Mouse (Mus musculus) heart, adult 2 months (tissue): ENCODE data around the gene Itga7.

Experiments
- CTCF ChIP-seq: fragments of 200-600 bp; IDR thresholded peaks from 2 replicates; pipeline ENCODE4 v1.8.1; 2022; ENCODE audit warnings: antibody characterized with exemption, mild to moderate bottlenecking, moderate library complexity
- EP300 ChIP-seq: fragments of 200-500 bp; IDR thresholded peaks from 2 replicates; pipeline ENCODE4 v1.6.1; 2011; ENCODE audit warnings: low read depth, low read length, control low read depth; ENCODE audit not compliant: insufficient read depth
- POLR2A ChIP-seq: fragments of 200-500 bp; IDR thresholded peaks from 2 replicates; pipeline ENCODE4 v1.6.1; 2011; ENCODE audit warnings: mild to moderate bottlenecking, low read depth, low read length, control low read depth; ENCODE audit not compliant: insufficient read depth

- TF ChIP-seq POLR2A = 0 out of 2 replicates have a peak, but pooled peaks have one; percentile 11
- no peak for TF ChIP-seq CTCF
- no peak for TF ChIP-seq EP300
Measured at GRCm38 (mm10) chr10:128931441-128931840, 2.2 kb upstream of the Itga7 start.
